Mouse (Mus musculus): ENCODE measurements around the gene Olfr976. TPM values are rescaled to one million over a fixed set of nuclear protein-coding genes. Genes with fewer than 3 reads are reported as not detected.

Olfr976 gene
- total RNA-seq (2023) = not detected

DNA sequence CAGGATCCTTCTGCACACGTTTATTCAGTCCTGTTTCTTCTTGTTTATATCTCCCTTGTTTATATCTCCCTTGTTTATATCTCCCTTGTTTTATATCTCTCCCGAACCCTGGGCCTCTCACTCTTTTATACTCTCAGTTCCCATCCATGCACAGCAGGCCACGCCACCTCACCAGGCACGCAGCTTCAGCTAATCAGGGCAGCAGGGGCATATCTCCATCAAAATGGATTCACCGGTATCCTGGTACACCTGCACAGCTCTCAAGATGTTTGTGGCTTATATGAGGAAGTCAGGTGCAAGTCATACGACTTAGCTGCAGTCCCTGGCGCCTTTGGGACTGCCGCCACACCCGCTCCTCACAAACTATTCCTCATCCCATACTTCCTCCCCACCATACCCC lies at the start of gene Olfr976:
TSS of gene Olfr976 (minus strand) at position 101 of the 400 bp plus-strand sequence.

DNA sequence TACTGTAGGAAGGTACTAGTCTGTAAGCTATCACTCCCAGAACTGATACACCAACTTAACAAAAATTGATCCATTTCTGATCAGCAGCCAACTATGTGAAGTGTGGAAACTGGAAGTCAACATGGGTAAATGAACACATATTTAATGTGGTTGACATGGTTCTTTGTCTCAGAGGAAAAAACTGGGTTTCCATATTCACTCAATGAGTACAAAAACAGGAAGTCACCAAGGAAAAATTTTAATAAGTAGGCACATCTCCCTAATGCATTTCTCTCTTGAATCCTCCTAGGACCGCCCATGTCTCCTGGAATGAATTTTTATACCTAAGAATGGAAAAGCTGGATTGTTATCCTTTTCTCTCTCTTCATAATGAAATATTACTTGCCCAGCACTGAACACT lies 48.5 kb upstream of the Olfr976 start, which contains the start of gene Olfr980:
TSS of gene Olfr980 (minus strand) at position 101 of the 400 bp plus-strand sequence.

DNA sequence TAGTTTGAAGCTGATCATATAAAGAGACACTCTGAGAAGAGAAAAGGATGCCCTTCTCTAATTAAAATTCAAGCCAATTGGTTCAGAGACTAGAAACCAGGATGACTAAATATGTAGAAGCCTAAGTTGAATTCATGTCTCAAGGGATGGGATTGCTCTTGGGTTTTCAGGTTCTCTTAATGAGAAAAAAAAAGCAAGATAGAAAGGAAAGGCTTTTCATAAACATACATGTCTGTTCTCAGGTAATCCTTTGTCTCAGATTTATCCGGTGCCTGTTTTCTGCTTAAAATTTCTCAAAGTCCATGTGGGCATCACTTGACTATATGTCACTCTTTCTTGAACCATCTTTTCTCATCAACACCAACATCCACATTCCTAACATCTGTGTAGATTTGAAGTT lies 42.4 kb upstream of the Olfr976 start, which contains the start of gene Olfr979:
TSS of gene Olfr979 (minus strand) at position 101 of the 400 bp plus-strand sequence.

GRCm38 (mm10) chr9:39991813-39992212 lies 30.9 kb upstream of the Olfr976 start, which contains the start of gene Olfr978:
TSS of gene Olfr978 (plus strand) at chr9:39992113.

DNA sequence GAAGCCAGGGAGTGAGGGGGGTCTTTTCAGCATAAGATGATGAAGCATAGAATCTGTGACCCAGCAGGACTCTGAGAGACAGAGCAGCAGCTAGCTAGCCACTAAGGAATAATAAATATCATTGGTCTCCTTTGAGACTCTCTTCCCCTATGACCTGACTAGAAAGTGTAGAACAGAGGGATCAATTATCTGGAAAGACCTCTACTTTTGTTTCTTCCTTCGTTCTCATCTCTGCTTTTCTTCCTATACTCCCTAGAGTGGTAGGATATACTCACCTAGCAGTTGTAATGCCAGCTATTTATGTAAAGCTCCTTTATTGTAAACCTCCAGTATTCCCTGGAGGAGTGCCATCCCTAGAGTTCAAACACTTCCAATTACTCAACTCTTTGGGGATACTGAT lies 9.0 kb downstream of the Olfr976 start, which contains the start of gene Olfr975:
TSS of gene Olfr975 (minus strand) at position 101 of the 400 bp plus-strand sequence.

DNA sequence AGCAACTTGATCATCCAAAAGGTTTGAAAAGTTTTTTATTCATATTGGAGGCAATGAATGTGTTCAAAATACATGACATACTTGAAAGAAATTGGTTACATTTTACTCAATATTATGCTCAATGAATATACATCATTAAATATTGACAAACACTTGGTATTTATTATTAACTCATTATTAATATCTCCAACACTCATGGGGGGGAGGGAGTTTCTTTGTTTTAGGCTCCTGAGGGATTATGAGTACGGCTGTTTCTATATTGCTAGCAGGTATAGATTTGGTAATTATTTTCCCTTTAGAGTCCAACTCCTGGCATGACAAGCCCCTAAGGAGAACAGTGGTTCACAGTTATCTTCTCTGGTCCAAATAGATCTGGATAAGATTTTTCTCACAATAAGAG lies 23.7 kb downstream of the Olfr976 start, which contains the start of gene Olfr974:
TSS of gene Olfr974 (plus strand) at position 301 of the 400 bp plus-strand sequence.

GRCm38 (mm10) chr9:39907036-39907435 lies 53.9 kb downstream of the Olfr976 start, which contains the start of gene Olfr229:
TSS of gene Olfr229 (plus strand) at chr9:39907336.

Other genes with a start within 250 kb of the Olfr976 start
- not detected for gene Olfr965, start 249.8 kb downstream of the Olfr976 start, total RNA-seq (2023)
- gene Olfr150, start 230.2 kb downstream of the Olfr976 start, total RNA-seq (2023) = not detected
- gene Olfr967, start 214.9 kb downstream of the Olfr976 start, total RNA-seq (2023) = not detected
- gene Olfr968, start 177.9 kb downstream of the Olfr976 start, total RNA-seq (2023) = not detected
- gene Olfr969, start 170.2 kb downstream of the Olfr976 start, total RNA-seq (2023) = not detected
- gene Olfr970, start 152.3 kb downstream of the Olfr976 start, total RNA-seq (2023) = not detected
- gene Olfr971, start 124.3 kb downstream of the Olfr976 start, total RNA-seq (2023) = not detected
- not detected for gene Olfr972, start 94.7 kb downstream of the Olfr976 start, total RNA-seq (2023)
- gene Olfr229, start 53.8 kb downstream of the Olfr976 start, total RNA-seq (2023) = not detected
- not detected for gene Olfr974, start 23.6 kb downstream of the Olfr976 start, total RNA-seq (2023)
- not detected for gene Olfr975, start 9.1 kb downstream of the Olfr976 start, total RNA-seq (2023)
- gene Olfr978, start 31.0 kb upstream of the Olfr976 start, total RNA-seq (2023) = not detected
- gene Olfr979, start 42.3 kb upstream of the Olfr976 start, total RNA-seq (2023) = not detected
- gene Olfr980, start 48.4 kb upstream of the Olfr976 start, total RNA-seq (2023) = not detected
- gene Olfr981, start 60.3 kb upstream of the Olfr976 start, total RNA-seq (2023) = not detected
- gene Olfr982, start 112.7 kb upstream of the Olfr976 start, total RNA-seq (2023) = not detected
- gene Olfr983, start 132.5 kb upstream of the Olfr976 start, total RNA-seq (2023) = not detected
- under 1 TPM in 1 of 2 experiments, not detected in 1; 0.13 TPM for gene Olfr984, start 153.1 kb upstream of the Olfr976 start, total RNA-seq (2023)
- not detected for gene Olfr985, start 169.1 kb upstream of the Olfr976 start, total RNA-seq (2023)
- gene Tmem225, start 187.0 kb upstream of the Olfr976 start, total RNA-seq (2023) = not detected
- not detected for gene Olfr986, start 219.8 kb upstream of the Olfr976 start, total RNA-seq (2023)
- gene Zfp202, start 231.2 kb upstream of the Olfr976 start, total RNA-seq (2023) = under 1 TPM; 0.68 to 0.71 TPM

Measured in neutrophil, adult 83 days (primary cell).